Mouse (Mus musculus): ENCODE results near the gene Crisp4. TPM values are rescaled to one million over a fixed set of nuclear protein-coding genes. Genes with fewer than 3 reads are reported as not detected.
A peak's percentile ranks its signal among the peaks of the same experiment; 100 is the strongest.

Gene Crisp4
- total and polyA plus RNA-seq, 2 experiments from 2014 or later, result not detected

- Histone ChIP-seq H3K9me3 (replicated peaks; ENCODE audit: control insufficient read depth, low read length) (no peaks in the 10 kb centered on the region), H3K36me3 (replicated peaks; ENCODE audit: control insufficient read depth, insufficient read depth, low read length) (no peaks in the 10 kb centered on the region), H3K4me1 (ENCODE audit: control insufficient read depth, insufficient read depth) (no peaks in the 10 kb centered on the region), H3K27me3 (ENCODE audit: control insufficient read depth, insufficient read depth, low read length) (no peaks in the 10 kb centered on the region), H3K4me2 (ENCODE audit: low read depth, low read length) (no peak overlapping the region), H3K9ac (replicated peaks; ENCODE audit: low read depth, low read length) (no peak overlapping the region), H3K27ac (ENCODE audit: low read depth) (no peak overlapping the region), H3K4me3 (ENCODE audit: low read depth, low read length) (no peak overlapping the region)
- no peak for TF ChIP-seq EP300 (IDR thresholded peaks at IDR 0.05; ENCODE audit: low read depth)
- TF ChIP-seq CTCF (IDR thresholded peaks at IDR 0.05; ENCODE audit: low read depth), result peak; percentile 51
- ATAC-seq (ENCODE audit: insufficient read depth, low read depth) (no peak), DNase-seq (ENCODE audit: low spot score) (peak; percentile 16)
- 47% methylated on average over 5 of the region's 5 CpGs for WGBS
Observed at GRCm38 (mm10) chr1:18105866-18106529, 39.7 kb downstream of the Crisp4 start.

- ATAC-seq (ENCODE audit: insufficient read depth, low read depth), result no peak
- WGBS, result 78% methylated on average over 1 of the region's 1 CpGs
Observed at GRCm38 (mm10) chr1:18105029-18105865, 40.5 kb downstream of the Crisp4 start.

More at GRCm38 (mm10) chr1:18105029-18105865, 40.5 kb downstream of the Crisp4 start:
- Histone ChIP-seq H3K36me3 (replicated peaks; ENCODE audit: control insufficient read depth, insufficient read depth, low read length) (no peaks in the 10 kb centered on the region), H3K4me3 (ENCODE audit: low read depth, low read length) (no peak overlapping the region), H3K4me1 (ENCODE audit: control insufficient read depth, insufficient read depth) (no peaks in the 10 kb centered on the region), H3K4me2 (ENCODE audit: low read depth, low read length) (no peak overlapping the region), H3K9ac (replicated peaks; ENCODE audit: low read depth, low read length) (no peak overlapping the region), H3K27me3 (ENCODE audit: control insufficient read depth, insufficient read depth, low read length) (no peaks in the 10 kb centered on the region), H3K27ac (ENCODE audit: low read depth) (no peak overlapping the region), H3K9me3 (replicated peaks; ENCODE audit: control insufficient read depth, low read length) (no peaks in the 10 kb centered on the region)
- TF ChIP-seq EP300 (IDR thresholded peaks at IDR 0.05; ENCODE audit: low read depth) (no peak), CTCF (IDR thresholded peaks at IDR 0.05; ENCODE audit: low read depth) (no peak)
- DNase-seq (ENCODE audit: low spot score), result no peak

Other genes with a start within 250 kb of the Crisp4 start
- not detected in 2 replicates for gene Defb18, start 91.5 kb upstream of the Crisp4 start, total RNA-seq (2014; rRNA removed; ENCODE audit: low replicate concordance)
- gene Defb18, start 91.5 kb upstream of the Crisp4 start, polyA plus RNA-seq (2015; fragmentation: Nextera tagmentation; extraction: Ambion mirVana), result not detected in 2 replicates
- gene Defb41, start 119.2 kb upstream of the Crisp4 start, total RNA-seq (2014; rRNA removed; ENCODE audit: low replicate concordance), result not detected in 2 replicates
- gene Defb41, start 119.2 kb upstream of the Crisp4 start, polyA plus RNA-seq (2015; fragmentation: Nextera tagmentation; extraction: Ambion mirVana), result not detected in 2 replicates